Mouse (Mus musculus): Measurements from ENCODE around the gene Hist1h2bh. TPM values are rescaled to one million over a fixed set of nuclear protein-coding genes. Genes with fewer than 3 reads are reported as not detected.
A peak's percentile ranks its signal among the peaks of the same experiment; 100 is the strongest.
"Not testable (repeated sequence)": the region's sequence is repeated elsewhere in the genome, so short reads cannot be mapped to it uniquely, and the experiment has no call there.

The Hist1h2bh gene
- total RNA-seq, 2 experiments from 2014 or later = 29.4 to 38.7 TPM

DNA sequence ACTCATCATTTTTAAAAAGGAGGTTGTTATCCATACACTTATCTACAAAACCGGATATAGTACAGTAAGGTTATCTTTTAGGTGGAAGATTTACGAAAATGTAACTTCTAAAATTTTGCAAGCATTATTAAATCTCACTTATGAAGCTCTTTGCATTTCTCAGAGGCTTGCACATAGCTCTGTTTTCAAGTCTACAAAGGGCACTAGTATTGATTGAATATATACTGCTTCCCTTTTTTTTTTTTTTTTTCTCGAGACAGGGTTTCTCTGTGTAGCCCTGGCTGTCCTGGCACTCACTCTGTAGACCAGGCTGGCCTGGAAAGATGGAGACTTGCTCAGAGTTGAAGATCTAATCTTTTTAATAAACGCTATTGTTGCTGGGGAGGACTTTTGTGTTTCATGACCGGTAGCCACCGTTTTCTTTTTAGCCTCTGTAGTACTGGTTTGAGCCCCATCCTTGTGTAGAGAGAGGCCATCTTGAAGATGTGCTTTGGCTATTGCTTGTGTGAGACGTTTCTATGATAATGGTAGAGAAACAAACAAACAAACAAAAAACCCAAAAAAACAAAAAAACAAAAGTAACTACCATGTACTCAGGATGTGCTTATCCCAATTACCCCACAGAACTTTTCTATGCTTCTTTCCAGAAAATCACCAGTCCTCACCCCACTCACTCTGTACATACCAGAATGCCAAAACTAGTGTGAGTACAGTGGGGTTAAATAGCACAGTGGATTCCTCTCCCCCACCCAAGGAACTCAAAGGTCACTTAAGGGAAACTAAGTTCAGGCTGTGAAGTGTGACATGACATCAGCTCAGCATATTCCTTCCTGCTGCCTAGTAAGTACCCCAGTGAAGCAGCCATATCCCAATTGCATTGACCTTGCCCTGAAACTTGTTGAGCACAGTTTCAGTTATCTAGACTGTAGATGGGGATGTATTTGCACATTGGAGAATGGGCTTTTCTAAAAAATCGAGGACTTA, 9.0 kb upstream of the Hist1h2bh start:
- DNase-seq (ENCODE audit: low spot score in 2 of 2) = no peak

DNA sequence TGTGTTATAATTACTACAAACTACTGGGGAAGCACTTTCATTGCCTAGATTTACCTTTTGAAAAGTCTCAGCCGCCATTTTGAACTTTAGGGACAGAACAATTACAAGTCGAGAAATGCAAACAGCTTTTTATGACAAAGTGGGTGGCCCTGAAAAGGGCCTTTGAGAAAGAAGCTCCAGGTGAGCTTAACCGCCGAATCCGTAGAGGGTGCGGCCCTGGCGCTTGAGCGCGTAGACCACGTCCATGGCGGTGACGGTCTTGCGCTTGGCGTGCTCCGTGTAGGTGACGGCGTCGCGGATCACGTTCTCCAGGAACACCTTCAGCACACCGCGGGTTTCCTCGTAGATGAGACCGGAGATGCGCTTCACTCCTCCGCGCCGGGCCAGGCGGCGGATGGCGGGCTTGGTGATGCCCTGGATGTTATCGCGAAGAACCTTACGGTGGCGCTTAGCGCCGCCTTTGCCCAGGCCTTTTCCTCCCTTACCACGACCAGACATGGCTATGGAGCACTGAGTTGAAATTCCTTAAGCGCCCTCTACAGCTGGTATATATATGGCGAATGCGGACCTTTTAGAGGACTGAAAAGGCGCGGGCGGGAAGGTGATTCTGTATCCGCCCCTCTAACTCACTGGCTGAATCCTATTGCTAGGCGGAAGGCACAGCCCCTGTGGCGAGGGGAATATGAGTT, 8.1 kb upstream of the Hist1h2bh start, which contains the start of gene Hist1h4f:
Gene Hist1h4f (minus strand): TSS at position 503 of the 689 bp plus-strand sequence.
- DNase-seq (ENCODE audit: low spot score in 2 of 2) = peak; percentile 51 to 80

DNA sequence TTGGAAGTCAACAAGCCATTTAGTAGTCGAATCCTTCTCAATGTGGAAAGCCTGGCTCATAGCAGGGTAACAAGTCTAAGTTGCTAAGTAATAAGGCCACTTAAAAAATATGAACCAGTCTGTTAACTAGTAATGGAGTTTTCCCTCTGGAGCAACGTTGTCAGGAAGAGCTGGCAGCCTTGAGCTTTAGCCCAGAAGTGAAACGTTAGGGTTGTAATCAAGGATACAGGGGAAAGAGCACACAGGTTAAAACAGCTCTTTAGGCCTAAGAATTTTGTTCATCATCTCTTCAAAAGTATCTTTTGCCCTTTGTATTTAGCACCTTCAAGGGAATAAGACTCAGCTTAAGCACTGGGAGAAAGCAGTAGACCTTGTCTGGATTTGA, 7.6 kb upstream of the Hist1h2bh start:
- DNase-seq (ENCODE audit: low spot score in 2 of 2) = no peak

DNA sequence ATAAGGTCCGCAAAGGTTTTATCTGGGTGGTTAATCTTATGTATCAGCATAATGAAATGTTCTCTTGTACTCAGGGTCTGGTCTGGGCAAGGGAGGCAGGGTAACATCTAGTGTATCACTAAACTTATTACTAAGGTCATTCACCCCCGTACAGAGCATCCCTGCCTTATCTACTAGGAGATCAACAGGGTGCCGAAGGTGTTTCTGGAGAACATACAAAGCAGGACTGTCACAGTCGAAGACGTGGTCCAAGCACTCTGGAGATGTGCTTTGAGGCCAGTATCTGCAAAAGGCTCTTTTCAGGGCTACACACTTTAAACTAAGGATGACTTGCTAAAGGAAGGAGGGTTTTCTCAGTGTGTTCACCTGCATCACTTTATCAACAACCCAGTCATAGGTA, 3.5 kb upstream of the Hist1h2bh start:
- DNase-seq (ENCODE audit: low spot score in 2 of 2) = no peak

DNA sequence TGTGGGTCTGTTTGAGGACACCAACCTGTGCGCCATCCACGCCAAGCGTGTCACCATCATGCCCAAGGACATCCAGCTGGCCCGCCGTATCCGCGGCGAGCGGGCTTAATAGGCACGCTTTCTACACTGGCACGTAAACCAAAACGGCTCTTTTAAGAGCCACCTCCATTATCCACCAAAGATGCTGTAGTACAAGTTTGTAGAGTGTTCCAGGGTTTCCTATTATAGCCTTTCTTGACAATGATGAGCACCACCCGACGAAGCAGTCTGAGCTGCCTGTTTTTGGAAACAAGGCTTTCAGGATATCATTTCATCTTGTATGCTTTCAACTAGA, 1.6 kb upstream of the Hist1h2bh start:
- DNase-seq (ENCODE audit: low spot score in 2 of 2) = not testable (repeated sequence)

DNA sequence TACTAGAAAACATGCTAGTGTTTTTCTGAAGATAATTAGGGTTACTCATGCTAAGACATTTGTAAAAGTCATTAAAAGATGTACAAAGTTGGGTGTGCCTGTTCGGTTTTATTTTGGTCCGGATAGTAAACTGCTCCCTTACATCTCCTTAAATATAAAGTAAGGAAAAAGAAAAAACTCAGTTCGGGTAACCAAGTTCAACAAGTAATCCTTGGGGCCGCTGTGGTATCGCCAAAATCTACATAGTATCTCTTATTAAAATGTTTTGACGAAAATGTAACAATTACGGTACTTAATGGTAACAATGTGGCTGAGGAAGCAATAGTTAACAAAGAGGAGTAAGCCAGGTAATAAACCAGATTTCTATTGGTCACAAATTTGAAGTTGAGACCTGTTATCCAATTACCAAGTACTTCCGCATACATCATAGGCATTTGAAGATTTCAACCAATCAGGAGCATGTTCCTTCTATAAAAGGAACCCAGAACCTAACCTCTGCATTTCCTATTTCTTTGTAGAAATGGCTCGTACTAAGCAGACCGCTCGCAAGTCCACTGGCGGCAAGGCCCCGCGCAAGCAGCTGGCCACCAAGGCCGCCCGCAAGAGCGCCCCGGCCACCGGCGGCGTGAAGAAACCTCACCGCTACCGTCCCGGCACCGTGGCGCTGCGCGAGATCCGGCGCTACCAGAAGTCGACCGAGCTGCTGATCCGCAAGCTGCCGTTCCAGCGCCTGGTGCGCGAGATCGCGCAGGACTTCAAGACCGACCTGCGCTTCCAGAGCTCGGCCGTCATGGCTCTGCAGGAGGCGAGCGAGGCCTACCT, 984 bp upstream of the Hist1h2bh start, which contains the start of gene Hist1h3f:
Gene Hist1h3f (plus strand): TSS at position 88 of the 822 bp plus-strand sequence.
- DNase-seq (ENCODE audit: low spot score in 2 of 2) = peak; percentile 37 to 49

DNA sequence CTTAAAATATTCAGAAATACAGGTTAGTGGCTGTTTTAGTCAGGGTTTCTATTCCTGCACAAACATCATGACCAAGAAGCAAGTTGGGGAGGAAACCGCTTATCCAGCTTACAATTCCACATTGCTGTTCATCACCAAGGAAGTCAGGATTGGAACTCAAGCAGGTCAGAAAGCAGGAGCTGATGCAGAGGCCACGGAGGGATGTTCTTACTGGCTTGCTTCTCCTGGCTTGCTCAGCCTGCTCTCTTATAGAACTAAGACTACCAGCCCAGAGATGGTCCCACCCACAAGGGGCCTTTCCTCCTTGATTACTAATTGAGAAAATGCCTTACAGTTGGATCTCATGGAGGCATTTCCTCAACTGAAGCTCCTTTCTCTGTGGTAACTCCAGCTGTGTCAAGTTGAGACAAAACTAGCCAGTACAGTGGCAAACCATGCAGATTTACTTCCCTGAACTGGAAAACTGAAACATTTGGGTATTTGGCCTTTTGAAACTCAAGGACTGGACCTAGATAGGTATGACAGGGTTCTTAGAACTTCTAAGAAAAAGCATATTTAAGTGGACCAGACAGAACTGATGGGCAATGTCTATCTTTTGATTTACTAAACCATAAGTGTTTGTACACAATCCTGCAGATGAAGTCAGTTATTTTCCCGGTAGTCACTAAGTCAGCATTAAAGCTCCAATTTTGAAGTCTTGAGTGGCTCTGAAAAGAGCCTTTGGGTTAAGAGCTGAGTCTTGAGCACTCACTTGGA, 789 bp downstream of the Hist1h2bh start:
- DNase-seq (ENCODE audit: low spot score in 2 of 2) = not testable (repeated sequence)

DNA sequence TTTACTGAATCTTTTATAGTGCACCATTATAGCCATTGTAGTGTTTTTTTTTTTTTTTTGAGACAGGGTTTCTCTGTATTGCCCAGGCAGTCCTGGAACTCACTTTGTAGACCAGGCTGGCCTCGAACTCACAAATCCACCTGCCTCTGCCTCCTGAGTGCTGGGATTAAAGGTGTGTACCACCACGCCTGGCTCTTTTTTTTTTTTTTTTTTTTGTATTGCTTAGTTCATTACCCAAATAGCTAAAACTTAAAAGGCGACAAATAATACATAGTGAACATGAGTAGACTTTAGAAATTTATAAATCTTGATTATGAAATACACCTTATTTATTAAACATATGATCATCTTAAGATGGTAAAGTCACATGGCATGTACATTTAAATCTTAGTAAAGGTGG, 1.7 kb downstream of the Hist1h2bh start:
- no peak for DNase-seq (ENCODE audit: low spot score in 2 of 2)

DNA sequence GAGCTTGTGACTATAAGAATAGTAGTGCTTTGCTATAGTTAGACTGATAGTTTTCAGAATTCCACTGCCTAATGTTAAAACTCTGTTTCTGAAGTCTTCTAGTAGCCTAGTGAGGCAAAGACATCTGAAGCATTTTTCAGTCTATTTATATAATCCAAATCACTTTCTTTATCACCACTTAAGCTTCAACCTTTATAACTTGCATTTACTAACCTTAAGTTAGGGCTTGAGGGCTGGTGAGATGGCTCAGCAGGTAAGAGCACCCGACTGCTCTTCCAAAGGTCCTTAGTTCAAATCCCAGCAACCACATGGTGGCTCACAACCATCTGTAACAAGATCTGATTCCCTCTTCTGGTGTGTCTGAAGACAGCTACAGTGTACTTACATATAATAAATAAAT, 3.4 kb downstream of the Hist1h2bh start:
- not testable (repeated sequence) for DNase-seq (ENCODE audit: low spot score in 2 of 2)

DNA sequence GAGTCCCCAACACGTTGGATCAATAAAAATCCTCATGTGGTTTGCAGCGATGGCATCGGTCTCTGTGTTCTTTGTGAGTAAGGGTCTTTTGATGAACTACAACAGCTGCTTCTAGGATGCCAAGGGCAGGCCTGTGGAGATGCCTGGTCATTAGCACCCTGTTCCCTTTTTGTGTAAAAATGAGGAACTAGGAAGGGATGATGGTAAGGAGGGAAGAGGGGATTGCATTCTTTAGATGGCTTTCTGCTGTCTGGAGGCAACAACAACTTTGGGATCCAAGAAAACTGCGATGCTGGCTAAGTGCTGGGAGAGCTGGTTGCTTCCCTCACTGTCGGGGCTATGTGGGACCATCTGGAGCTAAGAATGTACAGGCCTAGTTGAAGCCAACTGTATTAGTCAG, 4.9 kb downstream of the Hist1h2bh start:
- DNase-seq (ENCODE audit: low spot score in 2 of 2) = no peak

DNA sequence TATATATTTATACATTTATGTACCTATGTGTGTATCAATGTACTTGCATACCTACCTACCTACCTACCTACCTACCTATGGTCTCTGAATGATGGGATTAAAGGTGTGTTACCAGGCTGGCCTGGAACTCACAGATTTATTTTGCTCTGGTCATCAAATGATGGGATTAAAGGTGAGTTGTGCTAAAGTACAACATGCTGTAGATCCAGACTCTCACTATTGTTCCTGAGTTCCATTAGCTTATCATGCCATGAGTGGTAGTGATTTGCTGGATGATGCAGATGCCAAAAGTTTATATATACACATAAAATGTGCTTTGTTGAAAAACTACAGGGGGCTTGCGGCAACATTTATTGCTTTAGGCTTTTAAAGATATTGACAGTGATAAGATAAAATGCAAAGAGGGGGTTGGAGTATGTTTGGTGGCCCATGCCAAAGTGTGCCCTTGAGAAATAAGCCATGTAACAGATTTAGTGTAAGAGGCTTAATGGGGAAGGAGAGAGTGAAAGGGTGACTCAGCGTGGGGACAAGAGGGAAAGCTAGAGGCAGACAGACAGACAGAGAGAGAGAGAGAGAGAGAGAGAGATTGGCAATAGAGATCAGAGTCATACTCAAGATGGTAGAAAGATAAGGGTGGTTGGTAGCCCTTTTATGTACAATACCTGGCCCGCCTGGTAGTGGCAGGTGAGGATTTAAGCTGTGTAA, 6.0 kb downstream of the Hist1h2bh start:
- no peak for DNase-seq (ENCODE audit: low spot score in 2 of 2)

DNA sequence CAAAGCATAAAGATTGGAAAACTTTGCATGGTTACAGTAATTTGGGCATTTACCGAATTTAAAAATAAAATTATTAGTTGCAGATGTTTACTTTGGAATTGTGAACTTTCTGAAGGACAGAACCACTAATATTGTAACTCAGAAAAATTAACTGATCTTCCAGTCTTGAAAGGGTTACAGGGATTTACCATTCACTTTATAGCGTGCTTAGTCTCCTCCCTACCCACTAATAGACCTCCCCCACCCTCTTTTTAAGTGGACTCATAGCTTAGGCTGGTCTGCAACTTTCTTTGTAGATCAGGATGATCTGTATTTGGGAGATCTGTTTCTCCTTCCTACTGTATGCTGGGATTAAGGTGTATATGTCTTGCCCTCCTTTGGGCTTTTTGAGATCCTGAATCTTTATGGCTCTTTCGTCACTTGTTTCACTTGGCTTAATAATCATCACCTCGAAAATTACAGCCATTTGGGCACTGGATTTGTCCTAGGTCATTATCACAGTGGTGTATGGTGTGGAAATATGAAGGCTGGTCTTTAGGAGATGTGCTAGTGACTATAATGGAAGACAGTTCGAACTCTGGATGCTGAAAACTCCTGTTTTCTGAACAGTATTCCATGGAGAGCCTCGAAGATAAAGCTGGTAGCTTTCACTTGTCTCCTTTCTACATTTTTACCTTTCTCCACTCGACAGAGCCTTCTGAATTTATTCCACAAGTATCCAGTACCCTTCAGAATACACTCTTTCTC, 6.9 kb downstream of the Hist1h2bh start:
- no peak for DNase-seq (ENCODE audit: low spot score in 2 of 2)

DNA sequence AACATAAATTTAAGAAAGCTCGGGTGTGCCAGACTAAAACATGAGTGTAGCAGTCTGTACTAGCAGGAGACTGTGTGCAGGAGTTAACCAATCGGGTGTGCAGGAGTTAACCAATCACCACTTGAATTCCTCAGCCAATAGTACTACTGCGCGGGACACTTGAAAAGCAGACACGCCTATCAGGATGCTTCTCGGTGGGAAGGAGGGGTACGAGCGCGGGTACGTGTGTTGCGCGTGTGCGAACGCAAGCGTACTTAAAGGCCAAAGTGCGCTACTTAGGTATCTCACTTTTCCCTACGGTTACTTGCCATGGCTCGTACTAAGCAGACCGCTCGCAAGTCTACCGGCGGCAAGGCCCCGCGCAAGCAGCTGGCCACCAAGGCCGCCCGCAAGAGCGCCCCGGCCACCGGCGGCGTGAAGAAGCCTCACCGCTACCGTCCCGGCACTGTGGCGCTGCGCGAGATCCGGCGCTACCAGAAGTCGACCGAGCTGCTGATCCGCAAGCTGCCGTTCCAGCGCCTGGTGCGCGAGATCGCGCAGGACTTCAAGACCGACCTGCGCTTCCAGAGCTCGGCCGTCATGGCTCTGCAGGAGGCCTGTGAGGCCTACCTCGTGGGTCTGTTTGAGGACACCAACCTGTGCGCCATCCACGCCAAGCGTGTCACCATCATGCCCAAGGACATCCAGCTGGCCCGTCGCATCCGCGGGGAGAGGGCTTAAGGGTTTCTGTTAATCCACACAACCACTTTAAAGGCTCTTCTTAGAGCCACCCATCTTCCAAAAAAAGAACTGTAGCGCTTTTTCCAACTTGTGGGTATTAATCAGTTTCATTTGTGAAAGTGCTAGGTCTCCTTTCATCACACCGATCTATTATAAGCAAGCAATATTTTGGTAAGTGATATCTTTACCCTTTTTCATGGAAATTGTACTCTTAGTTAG, 7.8 kb downstream of the Hist1h2bh start, which contains the start of gene Hist1h3g:
Gene Hist1h3g (plus strand): TSS at position 286 of the 939 bp plus-strand sequence.
- DNase-seq (ENCODE audit: low spot score in 2 of 2) = peak; percentile 69 to 76

DNA sequence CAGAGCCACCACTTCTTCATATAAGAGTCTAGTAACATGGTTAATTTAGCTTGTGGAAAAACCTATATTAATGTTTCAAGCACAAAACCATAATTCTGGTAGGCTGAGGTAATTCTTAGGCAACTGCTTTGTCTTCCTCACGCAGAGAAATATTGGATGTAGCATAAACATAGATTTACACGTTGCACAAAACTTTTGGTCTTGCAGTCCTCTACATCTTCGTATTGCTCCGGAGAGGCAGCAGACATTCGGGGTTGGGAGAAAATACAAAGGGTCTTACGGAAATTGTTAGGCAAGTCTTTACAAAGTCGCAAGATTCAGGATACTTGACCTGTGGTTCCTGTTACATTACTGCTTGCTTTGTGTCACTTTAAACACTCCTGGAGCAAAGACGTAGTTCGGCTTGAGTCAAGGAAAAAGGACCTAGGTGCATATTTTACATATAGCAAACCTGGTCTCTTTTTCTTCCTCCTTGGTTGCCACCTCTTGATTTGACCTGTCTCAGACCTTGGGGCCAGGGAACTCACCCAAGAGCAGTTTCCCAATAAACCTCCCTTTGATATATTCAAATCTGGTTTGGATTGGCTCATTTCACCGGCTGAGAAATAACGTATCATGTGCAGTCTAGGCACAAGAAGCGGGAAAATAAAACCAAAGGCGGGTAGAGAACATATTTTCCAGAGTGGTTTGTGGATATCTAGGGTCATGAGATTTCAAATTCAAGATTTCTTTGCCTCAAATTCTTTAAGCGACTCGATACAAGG, 8.6 kb downstream of the Hist1h2bh start:
- no peak for DNase-seq (ENCODE audit: low spot score in 2 of 2)

DNA sequence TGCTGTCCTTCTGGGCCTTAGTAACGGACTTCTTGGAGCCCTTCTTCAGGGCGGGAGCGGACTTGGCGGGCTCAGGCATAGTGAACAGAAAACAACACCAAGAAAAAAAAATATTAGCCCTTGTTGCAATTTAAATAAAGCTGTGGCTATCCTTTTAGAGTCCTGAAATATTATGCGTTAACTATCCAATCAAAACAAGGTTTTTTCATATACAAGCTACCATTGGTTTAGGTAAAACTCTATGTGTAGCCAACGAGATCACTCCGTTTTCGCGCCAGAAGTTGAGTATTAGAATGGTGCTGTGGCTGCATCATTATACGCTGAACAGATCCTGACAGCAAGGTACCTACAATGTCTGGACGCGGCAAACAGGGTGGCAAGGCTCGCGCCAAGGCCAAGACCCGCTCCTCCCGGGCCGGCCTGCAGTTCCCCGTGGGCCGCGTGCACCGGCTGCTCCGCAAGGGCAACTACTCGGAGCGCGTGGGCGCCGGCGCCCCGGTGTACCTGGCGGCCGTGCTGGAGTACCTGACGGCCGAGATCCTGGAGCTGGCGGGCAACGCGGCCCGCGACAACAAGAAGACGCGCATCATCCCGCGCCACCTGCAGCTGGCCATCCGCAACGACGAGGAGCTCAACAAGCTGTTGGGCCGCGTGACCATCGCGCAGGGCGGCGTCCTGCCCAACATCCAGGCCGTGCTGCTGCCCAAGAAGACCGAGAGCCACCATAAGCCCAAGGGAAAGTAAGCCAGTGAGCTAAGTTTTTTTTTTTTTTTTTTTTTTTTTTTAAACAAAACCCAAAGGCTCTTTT, 9.4 kb downstream of the Hist1h2bh start, which contains the start of gene Hist1h2af:
Gene Hist1h2af (plus strand): TSS at position 347 of the 808 bp plus-strand sequence.
- peak in 1 of 2 experiments; percentile 45 for DNase-seq (ENCODE audit: low spot score in 2 of 2)

Measured in adrenal gland, postnatal 4 days (tissue).